Mouse (Mus musculus) ZHBTc4 (cell line): Measurements from ENCODE around the gene Map2k1.

Experiments used
- DNase-seq: peaks from one replicate; pipeline ENCODE4 v3.0.0-alpha.2; 2011; ENCODE audit warnings: low read depth, low spot score

Map2k1 gene

DNA sequence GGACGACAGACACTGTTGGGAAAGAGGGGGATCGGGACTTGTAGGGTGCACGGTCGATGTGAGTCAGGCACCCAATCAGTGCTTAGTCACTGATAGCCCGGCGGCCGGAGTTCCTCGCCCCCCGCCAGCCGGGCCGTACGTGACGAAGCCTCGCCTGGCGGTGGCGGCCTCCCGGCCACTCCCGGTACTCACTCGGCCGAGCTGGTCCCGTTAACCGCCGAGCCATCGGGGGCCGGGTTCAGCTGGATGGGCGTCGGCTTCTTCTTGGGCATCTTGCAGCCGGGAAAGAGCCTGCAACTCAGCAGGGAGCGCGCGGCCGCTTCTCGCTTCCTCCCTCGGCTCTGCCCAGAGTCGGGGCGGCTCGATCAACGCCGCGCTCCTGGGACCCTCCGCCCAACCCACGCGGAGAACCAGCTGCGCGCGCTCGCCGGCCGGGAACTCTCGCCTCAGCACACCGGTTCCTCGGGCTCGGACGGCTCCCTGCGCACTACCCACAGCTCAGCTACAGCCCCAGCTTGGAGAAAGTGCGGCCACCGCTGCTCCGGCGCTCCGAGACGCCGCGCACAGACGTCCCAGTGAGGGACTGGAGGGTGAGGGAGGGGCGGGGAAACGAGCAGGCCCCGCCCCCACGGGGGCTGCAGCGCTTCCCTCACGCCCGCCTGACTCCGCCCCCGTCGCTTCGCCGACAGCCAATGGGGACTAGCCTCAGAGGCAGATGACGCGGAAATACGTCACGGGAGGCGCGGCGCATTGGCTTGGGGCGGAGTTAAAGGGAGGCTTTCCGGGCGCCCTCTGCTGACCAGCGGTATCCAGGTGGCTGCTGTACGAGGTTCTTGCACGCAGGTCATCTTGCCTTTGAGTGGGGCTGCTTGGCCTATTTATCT lies at the start of gene Map2k1:
Map2k1 (minus strand) TSS at position 611 of the 884 bp plus-strand sequence.
- DNase-seq, result peak; percentile 100

DNA sequence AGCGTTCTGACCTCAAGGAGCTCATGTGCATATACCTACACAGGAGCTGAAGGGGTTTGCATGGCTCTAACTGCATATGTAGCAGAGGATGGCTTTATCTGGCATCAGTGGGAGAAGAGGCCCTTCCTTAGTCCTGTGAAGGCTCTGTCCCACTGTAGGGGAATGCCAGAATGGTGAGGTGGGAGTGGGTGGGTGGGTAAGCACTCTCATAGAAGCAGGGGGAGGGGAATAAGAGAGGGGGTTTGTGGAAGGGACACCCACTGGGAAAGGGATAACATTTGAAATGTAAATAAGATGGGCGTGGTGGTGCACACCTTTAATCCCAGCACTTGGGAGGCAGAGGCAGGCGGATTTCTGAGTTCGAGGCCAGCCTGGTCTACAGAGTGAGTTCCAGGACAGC lies 49.7 kb upstream of the Map2k1 start:
- peak; percentile 46 for DNase-seq

DNA sequence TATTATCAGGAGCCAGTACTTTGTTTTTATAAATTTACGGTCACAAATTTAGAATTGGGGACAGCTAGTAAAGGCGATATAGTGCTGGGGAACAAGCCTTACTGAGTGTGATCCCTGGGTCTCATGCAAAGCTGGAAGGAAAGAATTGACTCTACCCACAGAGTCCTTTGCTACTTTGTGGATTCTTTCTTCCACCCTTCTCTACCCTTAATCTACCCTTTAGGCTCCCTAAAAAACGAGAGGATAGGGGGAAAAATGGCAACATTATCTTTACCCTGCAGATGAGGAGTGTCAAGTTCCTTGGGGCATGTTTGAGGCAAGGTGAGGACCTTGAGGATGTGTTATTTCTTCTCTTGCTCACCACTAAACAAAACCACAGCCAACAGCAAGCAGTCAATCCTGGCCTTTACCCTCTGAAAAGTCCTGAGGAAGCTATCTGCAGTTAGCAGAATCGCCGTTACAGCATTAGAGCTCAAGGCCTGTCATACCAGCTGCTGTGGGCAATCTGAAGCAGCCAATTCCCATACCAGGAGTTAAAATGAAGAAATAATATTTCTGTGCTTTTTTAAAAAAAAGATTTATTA lies 29.1 kb upstream of the Map2k1 start:
- DNase-seq, result no peak

DNA sequence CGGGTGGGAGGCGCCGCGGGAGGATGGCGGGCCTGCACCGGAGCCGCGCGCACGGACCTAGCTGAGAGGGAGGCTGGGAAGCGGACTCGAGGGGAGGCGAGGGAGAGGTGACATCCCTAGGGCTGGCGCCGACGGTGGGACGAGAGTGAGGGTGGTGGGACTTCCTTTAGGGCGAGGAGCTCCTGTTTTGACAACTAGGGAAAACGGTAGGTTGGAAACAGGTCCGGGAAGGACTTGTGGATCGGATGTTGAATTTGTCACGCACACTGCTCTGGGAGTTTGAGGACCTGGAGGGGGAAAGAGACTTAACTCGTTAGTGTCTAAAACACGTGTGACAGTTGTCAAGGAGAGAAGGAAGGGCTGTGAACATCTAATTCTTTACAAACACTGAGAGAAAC lies 28.3 kb upstream of the Map2k1 start:
- no peak for DNase-seq

DNA sequence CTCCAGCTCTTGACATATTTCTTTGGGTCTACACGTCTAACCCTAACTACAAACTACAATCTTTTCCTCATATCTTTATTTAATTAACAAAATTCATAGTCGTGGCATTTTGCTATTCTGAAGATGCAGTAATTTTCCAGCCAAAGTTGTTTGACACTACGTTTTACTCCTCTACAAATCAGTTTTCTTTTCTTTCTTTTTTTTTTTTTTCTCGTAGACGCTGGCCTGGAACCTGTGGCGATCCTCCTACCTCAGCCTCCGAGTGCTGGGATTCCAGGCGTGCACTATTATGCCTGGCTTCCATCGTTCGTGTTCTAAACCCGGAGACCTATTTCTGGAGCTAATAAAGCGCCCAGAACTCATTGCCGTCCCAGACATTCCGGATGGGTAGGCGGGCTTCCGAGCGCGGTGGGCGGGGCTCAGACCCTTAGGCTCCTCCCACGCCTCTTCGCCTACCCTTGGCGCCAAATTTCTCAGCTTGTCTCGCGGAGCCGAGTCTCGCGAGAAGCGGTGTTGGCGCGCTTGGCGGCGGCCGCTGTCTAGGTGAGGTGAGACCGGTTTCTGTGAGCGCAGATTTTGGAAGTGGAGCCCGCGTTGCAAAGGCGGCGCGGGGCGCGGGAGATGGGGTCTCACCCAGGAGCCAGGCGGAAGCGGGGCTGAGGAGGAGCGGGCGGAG lies 27.8 kb upstream of the Map2k1 start, which contains the start of gene Tipin:
Tipin (plus strand) TSS at position 477 of the 676 bp plus-strand sequence.
- peak; percentile 98 for DNase-seq

DNA sequence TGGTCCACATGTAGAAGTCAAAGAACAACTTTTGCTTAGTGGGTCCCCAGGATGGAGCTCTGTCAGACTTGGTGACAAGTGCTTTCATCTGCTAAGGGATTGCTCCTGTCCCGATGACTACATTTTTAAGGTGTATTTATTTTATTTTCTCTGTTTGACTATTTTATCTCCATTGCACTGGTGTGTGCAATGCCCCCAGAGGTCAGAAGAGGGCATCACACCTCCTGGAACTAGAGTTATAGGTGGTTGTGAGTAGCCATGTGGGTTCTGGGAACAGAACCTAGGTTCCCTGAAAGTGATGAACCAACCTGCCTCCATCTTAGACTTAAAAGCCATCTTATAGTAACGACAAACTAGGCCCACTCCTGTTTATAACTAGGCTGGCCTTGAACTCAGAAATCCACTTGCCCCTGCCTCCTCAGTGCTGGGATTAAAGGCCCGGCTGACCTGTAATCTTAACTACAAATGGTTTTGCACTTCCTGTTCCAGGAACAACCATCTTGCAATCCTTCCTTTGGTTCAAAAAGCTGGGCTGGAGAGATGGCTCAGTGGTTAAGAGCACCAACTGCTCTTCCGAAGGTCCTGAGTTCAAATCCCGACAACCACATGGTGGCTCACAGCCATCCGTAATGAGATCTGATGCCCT lies 25.4 kb upstream of the Map2k1 start:
- peak; percentile 68 for DNase-seq

DNA sequence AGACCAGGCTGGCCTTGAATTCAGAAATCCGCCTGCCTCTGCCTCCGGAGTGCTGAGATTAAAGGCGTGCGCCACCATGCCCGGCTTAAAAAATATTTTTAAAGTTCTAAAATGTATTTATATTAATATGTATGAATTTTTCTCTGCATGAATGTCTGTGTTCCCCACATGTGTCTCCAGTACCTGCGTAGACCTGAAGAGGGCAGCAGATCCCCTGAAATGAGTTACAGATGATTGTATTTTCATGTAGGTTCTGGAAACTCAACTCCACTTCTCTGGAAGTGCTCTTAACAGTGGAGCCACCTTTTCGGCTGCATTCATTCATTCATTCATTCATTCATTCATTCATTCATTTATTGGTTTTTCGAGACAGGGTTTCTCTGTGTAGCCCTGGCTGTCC lies 24.3 kb upstream of the Map2k1 start:
- peak; percentile 79 for DNase-seq

DNA sequence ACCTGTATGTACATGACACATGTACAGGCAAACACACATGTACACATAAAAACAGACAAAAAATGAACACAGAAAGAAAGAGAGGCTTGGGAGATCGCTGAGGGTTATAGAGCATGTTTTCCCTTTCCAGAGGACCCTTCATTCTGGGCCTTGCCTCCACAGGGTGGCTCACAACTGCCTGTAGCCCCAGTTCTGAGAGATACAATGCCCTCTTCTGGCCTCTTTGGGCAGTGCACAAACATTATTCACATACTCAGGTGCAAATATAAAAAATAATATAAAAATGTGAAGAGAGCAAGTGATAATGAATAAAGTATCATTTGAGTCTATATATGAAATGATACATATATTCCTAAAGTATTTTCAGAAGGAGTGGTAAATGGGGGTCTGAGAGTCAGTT lies 21.5 kb upstream of the Map2k1 start:
- peak; percentile 79 for DNase-seq

DNA sequence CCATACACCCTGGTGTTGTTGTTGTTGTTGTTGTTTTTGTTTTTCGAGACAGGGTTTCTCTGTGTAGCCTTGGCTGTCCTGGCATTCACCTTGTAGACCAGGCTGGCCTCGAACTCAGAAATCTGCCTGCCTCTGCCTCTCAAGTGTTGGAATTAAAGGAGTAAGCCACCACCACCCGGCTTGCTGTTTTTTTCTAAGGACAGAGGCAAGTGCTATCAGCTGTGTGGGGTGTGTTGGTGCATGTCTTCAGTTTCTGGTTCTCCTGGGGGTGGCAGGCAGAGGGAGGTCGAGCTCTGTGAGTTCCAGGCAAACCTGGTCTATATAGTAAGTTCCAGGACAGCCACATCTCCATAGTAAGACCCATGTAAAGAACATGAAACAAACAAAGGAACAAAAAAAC lies 20.9 kb upstream of the Map2k1 start:
- DNase-seq, result no peak

DNA sequence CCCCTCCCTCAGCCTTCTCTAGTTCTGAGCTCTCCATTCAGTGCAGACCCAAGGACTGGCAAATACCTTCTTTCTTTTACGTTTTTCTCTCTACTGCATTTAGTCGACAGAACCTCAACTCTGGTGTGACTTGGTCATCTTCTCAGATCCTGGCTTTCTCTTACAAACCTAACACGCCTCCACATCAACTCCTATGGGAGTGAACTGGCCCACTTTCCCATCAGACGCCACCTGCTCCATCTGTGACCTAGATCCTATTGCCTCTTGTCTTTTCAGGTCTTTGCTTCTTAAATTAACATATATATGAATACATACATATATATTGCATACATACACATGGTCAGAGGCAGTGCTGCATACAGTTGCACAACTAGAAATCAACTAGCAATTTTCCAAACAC lies 20.3 kb upstream of the Map2k1 start:
- no peak for DNase-seq

DNA sequence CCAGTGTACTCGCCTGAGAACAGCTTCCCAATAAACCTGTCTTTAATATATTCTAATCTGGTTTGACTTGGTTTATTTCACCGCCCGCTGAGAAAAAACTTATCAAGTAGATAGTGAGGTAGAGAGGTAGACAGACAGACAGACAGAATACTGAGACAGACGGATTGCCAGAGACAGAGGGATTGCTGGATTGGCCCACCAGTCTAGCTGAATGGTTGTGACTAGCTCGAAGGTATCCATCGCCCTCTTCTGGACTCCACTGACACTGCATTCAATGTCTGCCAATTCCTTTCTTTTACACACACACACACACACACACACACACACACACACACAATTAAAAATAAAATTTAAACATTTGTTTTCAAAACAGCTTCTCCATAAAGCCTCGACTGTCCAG lies 19.2 kb upstream of the Map2k1 start:
- DNase-seq, result peak; percentile 90

DNA sequence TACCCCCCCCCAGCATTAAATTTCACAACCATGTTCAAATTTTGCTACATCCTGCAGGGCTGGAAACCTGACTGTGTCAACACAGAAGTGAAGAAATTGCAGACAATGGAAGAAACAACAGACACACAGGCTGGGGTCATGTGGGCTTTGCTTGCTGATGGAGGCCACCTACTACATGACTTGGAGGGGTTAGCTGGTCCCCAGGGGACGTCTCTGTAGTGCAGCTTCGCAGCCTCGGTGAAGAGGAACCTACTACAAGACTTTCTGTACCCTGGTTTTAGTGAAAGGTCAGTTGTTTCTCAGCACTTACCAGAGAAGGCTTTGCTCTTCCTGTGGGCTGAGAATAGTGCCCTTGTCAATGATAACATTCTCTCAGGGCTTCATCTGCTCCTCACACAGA lies 17.8 kb upstream of the Map2k1 start:
- DNase-seq, result no peak

DNA sequence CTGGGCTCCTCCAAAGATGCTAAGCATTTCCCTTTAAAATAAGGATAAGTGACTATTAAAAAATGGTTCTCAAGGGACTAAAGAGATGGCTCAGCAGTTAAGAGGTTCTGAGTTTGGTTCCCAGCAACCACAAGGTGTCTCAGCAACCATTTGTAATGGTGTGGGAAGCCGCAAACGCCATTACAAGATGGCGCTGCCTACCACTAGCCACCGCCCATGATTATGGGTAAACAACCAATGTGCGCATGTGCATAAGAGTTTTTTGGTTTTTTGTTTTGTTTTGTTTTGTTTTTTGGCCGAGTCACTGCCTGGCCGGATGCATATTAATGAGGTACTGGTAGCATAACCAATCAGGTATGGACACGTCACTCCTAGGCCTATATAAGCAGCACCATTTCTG lies 15.4 kb upstream of the Map2k1 start:
- DNase-seq, result peak; percentile 85

DNA sequence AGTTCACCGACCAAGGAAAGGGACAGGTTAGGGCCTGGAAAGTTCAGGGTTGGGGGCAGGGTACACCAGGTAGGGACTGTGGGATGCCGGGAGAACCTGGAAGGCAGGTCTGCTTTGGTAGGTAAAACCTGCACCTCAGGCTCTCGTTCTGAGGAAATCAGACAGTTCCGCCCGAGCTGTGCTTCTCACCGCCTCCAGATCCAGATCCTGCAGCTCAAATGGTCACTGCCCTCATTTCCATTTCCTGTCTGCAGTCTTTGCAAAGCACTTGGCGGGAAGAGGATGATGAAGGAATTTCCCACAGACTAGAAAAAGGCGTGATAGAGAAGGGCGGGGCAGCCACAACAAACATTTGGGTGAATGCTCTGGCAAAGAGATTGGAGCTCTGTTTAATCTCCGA lies 14.8 kb upstream of the Map2k1 start:
- peak; percentile 90 for DNase-seq

DNA sequence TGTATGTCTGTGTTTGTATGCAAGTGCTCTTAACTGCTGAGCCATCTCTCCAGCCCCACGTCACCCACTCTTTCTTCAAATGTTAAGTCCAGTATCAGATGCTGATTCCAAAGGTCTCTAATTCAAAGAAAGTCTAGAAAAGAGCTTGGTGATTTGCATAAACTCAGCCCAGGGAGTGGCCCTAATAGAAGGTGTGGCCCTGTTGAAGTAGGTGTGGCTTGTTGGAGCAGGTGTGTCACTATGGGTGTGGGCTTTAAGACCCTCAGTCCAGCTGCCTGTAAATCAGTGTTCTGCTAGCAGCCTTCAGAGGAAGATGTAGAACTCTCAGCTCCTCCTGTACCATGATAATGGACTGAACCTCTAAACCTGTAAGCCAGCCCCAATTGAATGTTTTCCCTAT lies 13.8 kb upstream of the Map2k1 start:
- DNase-seq, result peak; percentile 87

DNA sequence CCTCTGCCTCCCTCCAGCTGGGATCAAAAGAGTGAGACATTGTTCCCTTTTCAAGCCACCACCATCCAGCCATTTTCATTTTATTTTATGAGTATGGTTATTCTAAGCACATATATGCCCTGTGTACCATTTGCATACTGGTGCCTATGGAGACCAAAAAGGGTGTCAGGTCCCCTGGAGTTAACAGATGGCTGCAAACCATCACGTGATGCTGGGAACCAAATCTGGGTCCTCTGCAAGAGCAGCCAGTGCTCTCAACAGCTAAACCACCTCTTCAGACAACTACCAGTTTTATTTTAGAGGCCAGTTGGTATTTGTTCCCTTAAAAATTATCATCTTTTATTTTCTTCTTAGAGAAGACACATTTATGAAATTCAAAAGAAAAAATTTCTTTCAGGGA lies 11.4 kb upstream of the Map2k1 start:
- DNase-seq, result peak; percentile 41

DNA sequence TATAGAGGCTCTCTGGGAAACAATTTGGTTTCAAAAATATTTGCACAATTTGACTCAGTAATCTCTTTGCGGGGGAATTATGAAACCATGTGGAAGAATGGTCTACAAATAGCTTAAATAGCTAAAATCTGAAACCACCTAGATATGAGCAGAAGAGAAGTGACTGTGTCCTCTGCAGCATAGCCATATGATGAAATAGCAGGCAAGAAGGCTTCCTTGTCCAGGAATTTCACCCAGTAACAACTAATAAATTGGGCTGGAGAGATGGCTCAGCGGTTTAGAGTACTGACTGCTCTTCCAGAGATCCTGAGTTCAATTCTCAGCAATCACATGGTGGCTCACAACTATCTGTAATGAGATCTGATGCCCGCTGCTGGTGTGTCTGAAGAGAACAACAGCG lies 7.6 kb upstream of the Map2k1 start:
- DNase-seq, result no peak

DNA sequence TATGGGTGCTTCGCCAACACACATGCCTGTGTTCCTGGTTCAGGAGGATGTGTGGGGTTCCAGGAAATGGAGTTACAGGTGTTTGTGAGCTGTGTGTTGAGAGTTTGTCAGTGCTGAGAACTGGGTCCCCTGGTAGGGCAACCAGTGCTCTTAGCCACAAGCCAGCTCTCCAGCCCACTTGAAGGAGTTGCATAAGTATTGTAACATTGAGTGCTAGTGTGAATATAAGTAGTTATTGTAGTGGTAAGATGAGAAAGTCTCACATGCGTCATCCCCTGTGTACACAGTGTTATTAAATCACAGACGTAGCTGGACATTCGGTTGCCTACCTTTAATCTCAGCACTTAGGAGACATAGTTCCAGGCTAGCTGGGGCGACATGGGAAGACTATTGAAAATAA lies 6.5 kb upstream of the Map2k1 start:
- DNase-seq, result no peak

DNA sequence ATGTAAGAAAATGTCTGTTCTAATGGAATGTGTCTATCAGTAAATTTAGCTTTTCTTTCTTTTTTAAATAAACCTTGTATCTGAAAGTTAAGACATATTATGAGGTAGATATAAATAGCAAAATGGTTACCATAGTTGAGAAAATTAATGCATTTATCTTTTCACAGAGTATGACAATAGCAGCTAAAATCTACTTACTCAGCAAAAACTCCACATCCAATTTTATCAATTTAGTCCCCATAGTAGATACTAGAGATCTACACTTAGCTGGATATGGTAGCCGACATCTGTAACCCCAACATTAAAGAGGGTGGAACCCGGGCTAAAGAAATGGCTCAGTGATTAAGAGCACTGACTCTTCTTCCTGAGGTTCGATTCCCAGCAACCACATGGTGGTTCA lies 2.8 kb upstream of the Map2k1 start:
- DNase-seq, result no peak

DNA sequence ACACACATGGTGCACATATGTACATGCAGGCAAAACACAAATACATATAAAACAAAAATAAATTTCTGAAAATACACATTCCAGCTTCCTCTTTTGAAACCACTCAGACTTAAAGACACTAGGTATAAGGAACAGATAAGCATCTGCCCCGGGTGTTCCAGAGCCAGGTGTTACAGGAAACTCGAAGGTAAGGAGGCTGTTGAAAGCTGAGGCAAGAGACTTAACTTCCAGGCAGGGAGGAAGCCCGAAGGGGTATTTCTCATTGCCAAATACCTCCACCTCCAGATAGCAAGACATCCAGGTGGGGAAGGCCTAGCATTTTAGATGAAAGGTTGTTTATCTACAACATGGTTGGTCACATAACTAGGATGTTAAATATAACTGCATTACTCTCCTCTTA lies 2.0 kb upstream of the Map2k1 start:
- no peak for DNase-seq

DNA sequence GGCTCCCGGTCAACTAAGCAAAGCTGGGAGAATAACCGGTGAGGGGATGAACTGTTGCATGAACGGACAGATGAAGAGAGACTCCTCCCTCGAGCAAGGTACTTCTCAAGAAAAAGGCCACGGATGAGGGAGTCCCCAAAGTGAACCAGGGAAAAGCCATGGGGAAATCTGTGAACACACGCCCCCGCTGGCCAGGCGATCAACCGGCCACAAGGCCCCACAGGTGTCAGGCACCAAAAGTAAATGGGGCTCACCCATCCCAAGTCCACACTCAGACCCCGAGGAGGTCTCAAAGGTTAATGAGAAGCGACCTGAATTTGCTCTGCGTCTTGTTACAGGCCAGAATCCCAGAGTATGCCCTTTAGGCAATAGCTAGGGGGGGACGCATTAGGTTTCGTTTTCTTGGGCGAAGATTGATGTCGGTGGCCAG lies 825 bp downstream of the Map2k1 start:
- no peak for DNase-seq

DNA sequence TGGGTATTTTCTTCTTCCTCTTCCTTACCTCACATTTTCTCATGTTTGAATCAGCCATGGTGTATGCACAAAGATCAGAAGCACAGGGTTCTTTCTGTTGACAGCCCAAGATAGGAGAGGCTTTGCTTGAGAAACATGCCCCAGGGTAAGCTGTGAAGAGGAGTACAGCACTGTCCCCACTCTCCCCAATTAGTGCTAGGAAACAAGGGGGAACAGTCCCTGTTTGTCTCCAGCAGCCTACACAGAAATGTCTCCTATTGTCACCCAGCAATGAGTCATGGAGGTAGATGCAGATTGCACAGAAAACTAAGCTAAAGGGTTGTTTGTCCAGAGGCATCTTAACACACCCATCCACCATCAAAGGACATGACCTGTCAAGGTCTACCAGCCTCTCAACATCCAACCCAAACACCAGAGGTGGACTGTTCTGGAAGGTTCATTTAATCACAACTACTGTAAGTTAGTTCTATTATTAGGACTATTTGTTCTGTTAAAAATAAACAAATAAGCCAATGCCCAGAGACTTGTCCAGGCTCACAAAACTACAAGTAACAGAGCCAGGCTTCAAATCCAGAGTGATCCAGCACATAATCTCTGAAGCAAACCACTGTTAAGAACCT lies 3.2 kb downstream of the Map2k1 start:
- no peak for DNase-seq
